Mouse (Mus musculus): ENCODE results near the gene Clmp.
"Not testable (repeated sequence)": the region's sequence is repeated elsewhere in the genome, so short reads cannot be mapped to it uniquely, and the experiment has no call there.

Gene Clmp

DNA sequence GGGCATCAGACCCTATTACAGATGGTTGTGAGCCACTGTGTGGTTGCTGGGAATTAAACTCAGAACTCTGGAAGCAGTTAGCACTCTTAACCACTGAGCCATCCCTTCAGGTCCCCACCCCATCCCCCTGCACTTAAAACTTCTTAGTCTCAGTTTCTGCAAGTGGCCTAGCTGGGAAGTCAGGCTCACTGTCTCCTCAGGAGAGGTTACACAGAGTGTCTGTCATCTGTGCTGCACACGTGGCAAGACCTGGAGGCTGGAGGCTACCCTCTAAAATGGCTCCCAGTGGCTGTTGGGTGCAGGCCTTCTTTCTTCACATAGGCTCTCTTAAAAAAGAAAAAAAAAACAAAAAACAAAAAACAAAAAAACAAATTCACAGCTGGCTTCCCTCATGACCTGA lies 90.3 kb downstream of the Clmp start:
- DNase-seq (ENCODE audit: low spot score in 2 of 2) = no peak

DNA sequence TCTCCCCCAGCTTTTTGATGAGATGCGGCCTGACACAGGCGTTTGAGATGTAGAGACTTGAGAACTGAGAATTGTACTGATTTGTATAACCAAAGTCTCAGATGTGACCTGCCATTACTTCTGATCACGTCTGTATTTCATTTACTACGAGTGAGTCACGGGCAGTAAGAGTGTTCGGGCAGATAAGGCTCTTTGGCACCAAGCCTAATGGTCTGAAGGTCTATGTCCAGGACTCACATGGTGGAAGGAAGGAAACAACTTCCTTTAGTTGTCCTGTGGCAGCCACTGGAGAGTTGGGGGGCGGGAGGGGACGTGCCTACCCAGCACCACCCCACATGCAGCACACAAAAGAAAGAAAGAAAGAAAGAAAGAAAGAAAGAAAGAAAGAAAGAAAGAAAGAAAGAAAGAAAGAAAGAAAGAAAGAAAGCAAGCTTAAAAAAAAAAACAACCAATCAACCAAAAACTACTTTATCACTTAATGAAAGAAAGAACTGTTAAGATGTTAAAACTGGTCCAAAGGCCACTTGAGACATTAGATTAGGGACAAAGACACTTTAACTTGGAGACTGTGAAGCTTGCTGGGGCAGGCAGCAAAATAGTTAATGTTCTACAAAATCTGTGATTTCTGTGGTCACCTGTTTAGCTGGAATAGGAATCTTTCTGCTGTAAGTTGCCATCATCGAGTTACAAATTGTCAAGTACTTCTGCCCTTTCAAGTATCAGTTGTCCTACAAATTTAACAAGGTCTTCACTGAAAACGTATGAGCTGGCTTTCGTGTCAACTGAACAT lies 90.9 kb downstream of the Clmp start:
- DNase-seq (ENCODE audit: low spot score in 2 of 2) = no peak

DNA sequence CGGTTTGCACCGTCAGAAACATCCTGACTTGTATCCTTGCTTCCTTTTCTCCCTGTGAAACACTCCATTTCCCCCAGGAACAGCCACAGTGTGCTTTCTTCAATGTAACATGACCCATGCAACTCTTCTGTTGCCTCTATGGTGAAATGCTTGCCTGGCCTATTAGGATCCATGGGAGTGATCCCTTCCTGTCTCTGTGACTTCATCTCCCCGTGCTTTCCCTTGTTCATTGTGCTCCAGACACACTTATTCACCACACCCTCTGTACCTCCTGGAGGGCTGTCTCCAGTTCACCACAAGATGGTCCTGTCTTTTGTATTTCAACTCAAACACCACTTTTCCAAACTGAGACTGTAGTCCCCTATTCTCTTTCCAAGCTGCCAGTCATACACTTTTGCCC lies 94.3 kb downstream of the Clmp start:
- DNase-seq (ENCODE audit: low spot score in 2 of 2) = no peak

DNA sequence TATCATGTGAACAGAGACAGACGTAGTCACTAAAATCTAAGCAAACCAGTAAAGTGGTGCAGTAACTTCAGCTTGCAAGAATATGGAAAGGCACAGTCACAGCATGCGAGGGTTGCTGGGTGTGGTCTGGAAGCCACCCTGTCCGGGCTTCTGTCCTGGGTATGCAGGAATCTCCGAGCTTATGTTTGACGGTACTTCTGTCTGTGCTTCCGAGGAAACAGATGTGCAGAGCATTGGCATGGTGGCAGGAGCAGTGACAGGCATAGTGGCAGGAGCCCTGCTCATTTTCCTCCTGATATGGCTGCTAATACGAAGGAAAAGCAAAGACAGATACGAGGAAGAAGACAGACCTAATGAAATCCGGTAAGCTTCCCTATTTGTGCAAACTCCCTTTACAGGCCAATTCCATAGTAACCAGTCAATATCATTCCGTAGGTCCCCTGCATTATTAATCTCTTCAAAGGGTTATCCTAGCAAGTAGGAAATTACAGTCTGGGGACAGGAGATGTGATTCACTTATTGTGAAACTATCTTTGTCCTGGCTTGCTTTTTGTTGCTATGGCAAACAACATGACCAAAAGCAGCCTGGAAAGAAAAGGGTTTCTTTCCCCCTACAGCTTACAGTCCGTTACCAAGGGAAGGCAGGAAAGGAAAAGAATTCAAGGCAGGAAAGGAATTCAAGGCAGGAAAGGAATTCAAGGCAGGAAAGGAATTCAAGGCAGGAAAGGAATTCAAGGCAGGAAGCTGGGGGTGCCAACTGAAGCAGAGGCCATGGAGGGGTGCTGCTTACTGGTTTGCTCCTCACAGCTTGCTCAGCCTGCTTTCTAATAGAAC lies 95.3 kb downstream of the Clmp start:
- DNase-seq (ENCODE audit: low spot score in 2 of 2) = no peak

DNA sequence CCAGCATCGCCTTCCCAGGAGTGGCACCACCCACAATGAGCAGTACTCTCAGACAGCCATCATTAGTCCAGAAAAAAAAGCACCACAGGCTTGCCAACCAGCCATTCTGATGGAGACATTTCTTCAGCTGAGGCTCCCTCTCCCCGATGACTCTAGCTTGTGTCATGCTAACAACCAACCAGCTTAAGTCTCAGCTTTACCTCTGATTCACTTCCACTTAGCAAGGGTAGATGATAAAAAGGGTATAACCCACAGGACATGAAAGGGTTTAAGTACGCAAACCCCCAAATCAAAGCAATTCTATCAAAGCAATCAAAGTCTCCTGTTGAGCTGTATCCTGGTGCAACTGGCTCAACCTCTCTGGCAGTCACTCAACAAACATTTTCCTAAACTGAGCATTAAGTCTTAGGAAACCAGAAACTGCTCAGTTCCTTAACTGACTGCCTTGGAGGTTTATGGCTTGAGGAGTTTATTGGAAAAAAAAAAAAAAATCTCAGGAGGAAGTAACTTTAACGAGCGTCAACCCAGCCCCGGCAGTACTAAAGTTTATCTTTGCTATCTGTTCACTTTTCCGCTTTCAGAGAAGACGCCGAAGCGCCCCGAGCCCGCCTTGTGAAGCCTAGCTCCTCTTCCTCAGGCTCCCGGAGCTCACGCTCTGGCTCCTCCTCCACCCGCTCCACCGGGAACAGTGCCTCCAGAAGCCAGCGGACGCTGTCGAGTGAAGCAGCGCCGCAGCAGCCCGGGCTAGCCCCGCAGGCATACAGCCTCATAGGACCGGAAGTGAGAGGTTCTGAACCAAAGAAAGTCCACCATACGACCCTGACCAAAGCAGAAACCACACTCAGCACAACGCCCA lies 96.2 kb downstream of the Clmp start:
- peak; percentile 17 to 24 for DNase-seq (ENCODE audit: low spot score in 2 of 2)

DNA sequence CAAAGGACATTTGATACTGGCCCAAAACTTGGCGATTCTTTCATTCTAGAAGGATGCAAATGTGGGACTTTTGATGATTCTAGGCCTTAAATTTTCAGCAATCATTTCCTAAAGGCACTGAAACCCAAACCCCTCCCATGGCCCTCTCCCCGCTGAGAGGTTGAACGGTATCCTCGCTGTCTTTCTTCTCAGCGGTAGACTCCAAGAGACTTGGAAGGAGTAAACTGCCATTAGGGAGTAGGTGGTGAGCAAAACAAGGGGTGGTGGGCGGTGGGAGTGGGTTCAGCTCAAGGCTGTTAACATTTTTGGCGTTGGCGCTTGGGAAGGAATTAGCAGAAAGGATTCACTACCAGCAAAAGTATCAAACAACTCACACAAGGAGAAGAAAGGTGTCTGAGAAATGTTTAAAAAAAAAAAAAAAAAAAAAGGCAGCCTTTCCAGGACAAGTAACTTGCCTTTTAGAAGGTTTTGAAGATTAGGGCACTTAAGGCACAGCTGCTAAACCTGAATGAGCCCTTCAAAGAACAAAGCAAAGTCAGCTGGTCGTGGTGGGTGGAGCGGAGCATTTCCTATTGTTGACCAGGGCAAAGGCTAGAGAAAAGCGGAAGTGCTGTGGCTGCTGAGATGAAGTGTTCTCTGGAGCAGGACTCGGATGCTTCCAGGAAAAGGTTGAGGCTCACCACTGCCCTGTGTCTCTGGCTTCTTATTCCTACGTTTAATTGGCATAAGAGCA lies 98.0 kb downstream of the Clmp start:
- DNase-seq (ENCODE audit: low spot score in 2 of 2) = peak; percentile 31 to 41

DNA sequence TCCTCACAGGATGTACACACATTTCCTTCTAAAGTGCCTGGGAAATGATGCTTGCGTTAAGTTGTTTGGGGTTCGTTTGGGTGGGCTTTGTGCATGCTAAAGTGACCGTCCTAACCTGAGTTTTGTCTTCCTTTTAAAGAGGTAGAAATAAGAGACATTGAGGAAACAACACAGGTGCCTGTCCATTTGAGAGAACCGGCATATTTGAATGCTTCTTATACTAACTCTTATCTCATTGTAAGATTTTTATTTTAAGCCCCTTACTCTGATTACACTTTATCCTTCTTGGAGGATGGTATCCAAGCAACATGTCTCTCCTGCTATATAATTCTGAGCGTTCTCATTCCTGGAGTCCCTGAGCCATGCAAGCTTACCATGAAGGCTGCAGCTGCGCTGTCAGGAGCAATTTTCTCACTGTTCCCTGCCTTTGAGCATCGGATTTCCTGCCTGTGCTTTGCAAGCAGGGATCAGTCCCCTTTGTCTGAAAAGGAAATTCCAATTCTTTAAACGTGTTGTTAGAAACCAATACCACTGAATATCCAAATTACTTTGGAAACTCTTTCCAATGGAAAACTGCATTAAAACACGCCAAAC lies 98.7 kb downstream of the Clmp start:
- no peak for DNase-seq (ENCODE audit: low spot score in 2 of 2)

DNA sequence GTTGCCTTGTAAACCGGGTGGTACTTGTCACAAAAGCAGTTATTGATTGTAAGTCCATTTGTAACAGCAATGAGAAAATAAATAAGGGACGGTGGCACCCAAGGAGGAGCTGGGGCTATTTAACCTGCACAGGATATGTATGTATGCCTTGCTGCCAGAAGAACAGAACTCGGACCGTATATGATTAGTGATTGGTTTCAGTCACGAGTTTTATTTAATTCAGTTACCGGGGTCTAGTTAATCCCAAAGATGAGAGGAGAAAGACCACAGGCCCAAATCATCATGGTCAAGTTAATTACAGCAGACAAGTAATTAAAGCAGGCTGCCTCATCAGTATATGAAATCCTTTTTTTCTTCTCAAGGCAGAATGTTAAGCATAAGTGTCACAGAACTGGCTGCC lies 99.7 kb downstream of the Clmp start:
- DNase-seq (ENCODE audit: low spot score in 2 of 2) = no peak

DNA sequence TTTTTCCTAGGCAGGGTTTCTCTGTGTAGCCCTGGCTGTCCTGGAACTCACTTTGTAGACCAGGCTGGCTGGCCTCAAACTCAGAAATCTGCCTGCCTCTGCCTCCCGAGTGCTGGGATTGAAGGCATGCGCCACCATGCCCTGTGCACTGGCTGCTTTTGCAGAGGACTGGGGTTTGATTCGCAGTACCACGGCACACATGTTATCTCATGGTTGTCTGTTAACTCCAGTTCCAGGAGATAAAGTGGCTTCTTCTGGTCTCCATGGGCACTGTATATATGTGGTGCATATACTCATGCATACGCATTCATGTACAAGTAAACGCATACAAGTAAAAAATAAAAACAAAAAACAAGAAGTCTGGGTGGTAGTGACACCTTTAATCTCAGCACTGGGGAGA lies 101.1 kb downstream of the Clmp start:
- DNase-seq (ENCODE audit: low spot score in 2 of 2) = not testable (repeated sequence)

DNA sequence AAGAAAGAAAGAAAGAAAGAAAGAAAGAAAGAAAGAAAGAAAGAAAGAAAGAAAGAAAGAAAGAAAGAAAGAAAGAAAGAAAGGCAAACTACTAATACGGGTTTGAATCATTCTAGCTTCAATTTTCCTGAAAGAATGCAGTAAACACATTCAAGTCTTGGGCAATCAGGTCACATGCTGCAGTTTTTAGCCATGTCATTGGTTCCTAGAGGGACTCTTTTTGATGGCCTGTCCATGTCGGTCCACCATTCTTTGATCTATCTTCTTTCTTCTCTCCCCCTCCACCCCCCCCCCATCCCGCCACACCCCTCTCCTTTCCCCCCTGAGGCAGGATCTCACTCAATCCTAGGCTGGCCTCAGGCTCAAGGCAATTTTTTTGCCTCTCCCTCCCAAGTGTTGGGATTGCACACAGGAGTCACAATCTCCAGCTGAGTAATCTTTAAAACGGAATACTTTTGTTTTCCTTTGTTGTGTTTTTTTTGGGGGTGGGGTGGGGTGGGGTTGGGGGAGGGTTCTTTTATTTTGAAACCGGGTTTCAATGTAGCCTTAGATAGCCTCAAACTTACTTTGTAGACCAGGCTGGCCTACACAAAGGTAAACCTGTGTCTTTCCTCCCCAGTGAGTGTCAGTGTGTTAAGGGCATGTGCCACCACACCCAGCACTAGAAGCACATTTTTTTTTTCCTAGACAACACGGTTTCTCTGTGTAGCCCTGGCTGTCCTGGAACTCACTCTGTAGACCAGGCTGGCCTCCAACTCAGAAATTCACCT lies 106.3 kb downstream of the Clmp start:
- no peak for DNase-seq (ENCODE audit: low spot score in 2 of 2)

DNA sequence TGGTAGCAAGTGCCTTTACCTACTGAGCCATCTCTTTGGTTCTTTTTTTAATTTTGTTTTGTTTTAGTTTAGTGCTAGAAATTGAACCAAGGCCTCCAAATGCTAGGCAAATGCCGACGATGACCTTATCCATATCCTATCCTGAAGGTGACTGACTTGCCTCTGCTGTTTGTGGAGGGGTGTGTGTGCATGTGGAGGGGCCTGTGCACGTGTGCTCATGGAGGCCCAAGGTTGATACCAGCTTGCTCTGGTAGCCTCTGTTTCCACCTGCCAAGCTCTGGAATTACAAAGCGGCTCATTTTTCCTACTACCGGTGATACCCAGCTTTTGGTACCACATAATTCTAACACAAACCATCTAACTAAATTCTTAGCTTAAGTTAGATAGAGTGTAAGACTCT lies 107.8 kb downstream of the Clmp start:
- DNase-seq (ENCODE audit: low spot score in 2 of 2) = no peak

DNA sequence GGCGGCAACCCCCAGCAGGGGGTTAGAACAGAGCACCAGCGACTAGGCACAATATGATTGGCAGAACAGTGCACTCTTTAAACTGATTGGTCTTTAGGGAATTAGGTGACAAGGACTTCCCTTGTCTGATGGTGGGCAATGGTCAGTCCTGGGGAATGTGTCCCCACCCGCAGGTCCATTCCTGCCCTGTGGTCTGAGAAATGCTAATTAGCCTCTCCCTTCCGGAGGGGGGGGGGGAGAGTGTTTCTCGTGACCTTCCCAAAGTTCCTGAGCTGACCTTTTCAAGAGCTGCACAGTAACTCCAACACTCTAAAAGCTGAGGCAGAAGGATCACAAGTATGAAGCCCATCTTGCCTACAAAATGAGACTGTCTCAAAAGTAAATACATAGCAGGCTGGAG lies 108.5 kb downstream of the Clmp start:
- no peak for DNase-seq (ENCODE audit: low spot score in 2 of 2)

DNA sequence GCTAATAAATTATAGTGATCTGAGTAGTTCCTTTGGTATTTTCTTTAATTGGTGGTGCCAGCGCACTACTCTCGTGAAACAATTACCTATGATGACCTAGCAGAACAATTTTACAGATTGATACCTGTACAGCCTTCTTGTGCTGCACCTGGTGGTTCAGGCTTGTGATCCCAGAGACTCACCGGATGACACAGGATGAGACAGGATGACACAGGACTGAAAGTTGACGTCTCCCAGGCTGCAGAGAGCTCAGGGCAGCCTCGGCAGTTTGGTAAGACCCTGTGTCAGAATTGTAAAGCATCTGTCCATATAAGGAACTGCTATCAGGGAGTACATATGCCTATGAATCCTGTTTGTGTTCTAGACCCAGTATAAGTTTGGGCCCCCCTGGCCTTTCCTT lies 109.2 kb downstream of the Clmp start:
- DNase-seq (ENCODE audit: low spot score in 2 of 2) = no peak

DNA sequence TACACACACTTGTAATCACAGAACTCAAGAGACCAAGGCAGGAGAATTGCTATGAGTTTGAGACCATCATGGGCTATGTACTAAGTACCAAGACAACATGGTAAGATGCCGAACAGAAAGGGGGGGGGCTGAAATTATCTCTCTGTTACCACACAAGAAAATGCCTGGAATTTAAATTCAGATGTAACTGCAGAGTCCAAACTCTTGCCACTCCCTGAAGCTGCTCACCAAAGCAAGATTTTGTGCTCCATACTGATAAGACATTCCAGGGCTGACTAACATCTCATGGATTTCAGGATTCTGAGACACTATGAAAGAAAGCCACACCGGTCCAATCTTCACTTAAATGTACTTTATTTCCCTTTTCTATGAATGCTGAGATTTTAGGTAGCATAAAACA lies 109.8 kb downstream of the Clmp start:
- DNase-seq (ENCODE audit: low spot score in 2 of 2) = no peak

DNA sequence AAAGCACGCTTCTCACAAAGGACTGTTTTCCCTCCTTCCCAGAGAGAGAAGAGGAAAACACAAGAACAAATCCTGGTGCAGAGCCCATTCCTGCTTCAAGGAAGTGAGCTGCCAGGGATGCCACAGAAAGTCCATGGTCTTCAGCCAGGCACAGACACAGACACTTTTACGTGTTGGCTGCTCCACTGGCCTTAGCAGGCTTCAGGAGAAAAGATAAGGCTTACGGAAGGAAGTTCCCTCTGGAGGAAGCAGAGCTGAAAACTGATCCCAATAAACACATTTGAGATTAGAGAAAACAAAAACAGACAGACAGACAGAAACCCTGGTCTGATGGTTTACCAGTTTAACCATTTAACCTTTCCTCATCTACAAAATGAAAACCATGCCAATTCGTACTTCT lies 110.3 kb downstream of the Clmp start:
- DNase-seq (ENCODE audit: low spot score in 2 of 2) = no peak

DNA sequence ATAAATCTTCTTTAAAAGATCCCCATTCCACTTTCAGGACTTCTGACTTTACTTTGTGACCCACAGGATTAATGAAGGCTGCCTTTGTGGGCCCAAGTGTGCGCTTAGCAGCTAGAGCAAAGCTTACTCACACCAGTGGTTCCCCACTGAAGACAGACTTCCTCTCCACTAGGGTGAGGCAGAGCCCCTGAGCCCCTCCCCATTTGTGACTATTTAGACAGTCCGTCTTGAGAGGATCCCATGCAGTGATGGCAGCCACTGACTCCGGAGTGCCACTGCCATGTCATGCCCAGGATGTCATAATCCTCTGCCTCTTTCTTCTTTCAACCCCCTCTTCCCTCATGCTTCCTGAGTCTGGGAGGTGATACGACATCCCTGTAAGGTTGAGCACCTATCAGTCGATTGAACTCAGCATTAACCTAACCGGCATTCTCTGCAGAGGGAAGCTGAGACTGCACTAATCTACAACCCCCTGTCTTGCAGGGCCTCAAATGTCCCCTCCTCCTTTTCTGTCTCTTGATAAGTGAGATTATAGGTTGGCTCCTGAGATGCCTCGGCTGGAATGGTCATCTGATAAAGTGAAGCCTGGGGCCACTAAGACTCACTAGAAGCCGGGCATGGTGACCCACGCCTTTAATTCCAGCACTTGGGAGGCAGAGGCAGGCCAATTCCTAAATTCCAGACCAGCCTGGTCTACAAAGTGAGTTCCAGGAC lies 112.6 kb downstream of the Clmp start:
- DNase-seq (ENCODE audit: low spot score in 2 of 2) = no peak

DNA sequence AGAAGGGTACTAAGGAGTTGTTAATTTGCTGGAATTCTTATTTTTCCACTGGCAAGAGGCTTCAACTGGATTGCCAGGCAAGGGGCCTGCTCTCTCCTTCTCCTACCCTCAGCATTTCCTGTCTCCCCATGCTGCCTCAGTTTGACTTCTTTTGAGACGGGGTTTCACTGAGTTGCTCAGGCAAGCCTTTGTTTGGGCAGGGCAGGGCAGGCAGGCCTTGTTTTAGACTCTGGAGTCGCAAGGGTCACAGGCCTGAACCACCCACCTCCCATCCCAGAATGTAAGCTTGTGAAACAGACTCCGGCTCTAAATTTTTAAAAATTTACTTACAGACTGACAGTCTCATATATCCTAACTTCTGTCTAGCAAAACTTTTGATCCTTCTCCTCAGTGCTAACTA lies 113.3 kb downstream of the Clmp start:
- DNase-seq (ENCODE audit: low spot score in 2 of 2) = no peak

DNA sequence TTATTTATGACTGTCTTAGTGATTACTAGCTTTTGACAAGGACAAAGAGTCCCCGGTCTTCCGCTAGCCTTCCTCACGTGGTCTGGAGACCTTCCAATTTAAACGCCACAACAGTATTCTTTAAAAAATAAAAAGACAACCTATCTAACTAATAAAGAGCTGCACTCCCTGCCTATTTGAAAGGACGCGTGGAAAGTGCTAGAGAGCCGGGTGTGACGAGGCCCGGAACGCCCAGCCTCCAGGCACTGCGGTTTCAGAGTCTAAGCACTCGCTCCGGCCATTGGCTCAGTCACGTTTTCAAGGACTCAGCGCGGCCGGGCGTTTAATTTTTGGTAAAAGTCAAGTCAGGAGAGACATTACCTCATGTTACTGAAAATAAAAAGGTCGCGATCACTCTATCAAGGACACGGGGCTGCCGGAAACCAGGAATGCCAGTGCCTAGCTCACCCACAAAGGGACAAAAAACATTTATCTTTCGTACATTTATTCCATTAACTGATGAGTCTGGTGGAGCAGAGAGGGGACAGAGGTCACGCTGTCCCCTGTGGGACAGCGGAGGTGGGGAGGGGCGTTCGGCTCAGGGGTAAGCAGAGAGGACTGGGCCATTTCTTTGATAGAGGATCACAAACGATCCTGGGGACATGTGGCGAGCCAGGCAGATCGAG lies 114.2 kb downstream of the Clmp start:
- DNase-seq (ENCODE audit: low spot score in 2 of 2) = peak; percentile 48 to 60
